Mouse (Mus musculus) lung, embryonic 14.5 days (tissue): ENCODE data around the gene Slc45a3. TPM values are rescaled to one million over a fixed set of nuclear protein-coding genes. Genes with fewer than 3 reads are reported as not detected.

Source experiments
- ATAC-seq: fragments of 200-750 bp; cut with Nextera tagmentation; 2 replicates; pipeline ENCODE4 v1.8.0; 2017; ENCODE audit warnings: mild to moderate bottlenecking, moderate TSS enrichment, moderate library complexity; ENCODE audit not compliant: insufficient read depth
- DNase-seq: peaks from one replicate; pipeline ENCODE4 v3.0.0-alpha.2; 2015
- H3K27ac ChIP-seq: fragments of 300-500 bp; sonication (generic); 2 replicates; pipeline ENCODE4 v1.5.1; 2014; ENCODE audit warnings: low read depth, mild to moderate bottlenecking, moderate library complexity
- H3K27me3 ChIP-seq: fragments of 300-500 bp; sonication (generic); 2 replicates; pipeline ENCODE4 v1.6.1; 2014; ENCODE audit warnings: low read length, control low read depth; ENCODE audit not compliant: insufficient read depth
- H3K36me3 ChIP-seq: fragments of 300-500 bp; sonication (generic); 2 replicates; pipeline ENCODE4 v1.6.1; 2014; ENCODE audit warnings: control low read depth; ENCODE audit not compliant: insufficient read depth
- H3K4me1 ChIP-seq: fragments of 300-500 bp; sonication (generic); 2 replicates; pipeline ENCODE4 v1.6.1; 2014; ENCODE audit warnings: antibody characterized with exemption, control low read depth; ENCODE audit not compliant: insufficient read depth
- H3K4me2 ChIP-seq: fragments of 300-500 bp; sonication (generic); 2 replicates; pipeline ENCODE4 v1.6.1; 2014; ENCODE audit warnings: mild to moderate bottlenecking
- H3K4me3 ChIP-seq: fragments of 300-500 bp; sonication (generic); 2 replicates; pipeline ENCODE4 v1.5.1; 2014; ENCODE audit warnings: low read depth, low read length
- H3K9ac ChIP-seq: fragments of 300-500 bp; sonication (generic); 2 replicates; pipeline ENCODE4 v1.6.1; 2014
- H3K9me3 ChIP-seq: fragments of 300-500 bp; sonication (generic); 2 replicates; pipeline ENCODE4 v1.6.1; 2016; ENCODE audit warnings: low read depth, low read length, control low read depth
- CTCF ChIP-seq: IDR thresholded peaks from 2 replicates; pipeline ENCODE4 v1.5.1; 2016; ENCODE audit warnings: antibody characterized with exemption, low read depth
- WGBS: fragments of 180-500 bp; shearing (Covaris S2); extraction: QIAGEN DNeasy Blood & Tissue Kit; methylation state at CpG from one replicate; pipeline ENCODE4 v1.1.7; 2014; 5-methylcytosine and 5-hydroxymethylcytosine counted together
- polyA plus RNA-seq: library from polyadenylated mRNA; unstranded; fragments of >200 nt; fragmentation: Nextera tagmentation; extraction: Ambion mirVana; gene quantifications from 2 replicates; pipeline ENCODE4 v1.2.1, GENCODE M21; 2014

Gene Slc45a3
- polyA plus RNA-seq, 1 experiment from 2014 or later = 2.2 TPM

GRCm38 (mm10) chr1:132007282-132007815 is 44.6 kb downstream of the Slc45a3 start, which contains the start of gene Elk4:
Gene Elk4, plus strand, starts transcription at chr1:132007607.
- ATAC-seq = peak; percentile 93
- H3K36me3 ChIP-seq = no peaks in the 10 kb centered on the region
- peak within 1 kb of the TSS; percentile 86 for H3K4me3 ChIP-seq

DNA sequence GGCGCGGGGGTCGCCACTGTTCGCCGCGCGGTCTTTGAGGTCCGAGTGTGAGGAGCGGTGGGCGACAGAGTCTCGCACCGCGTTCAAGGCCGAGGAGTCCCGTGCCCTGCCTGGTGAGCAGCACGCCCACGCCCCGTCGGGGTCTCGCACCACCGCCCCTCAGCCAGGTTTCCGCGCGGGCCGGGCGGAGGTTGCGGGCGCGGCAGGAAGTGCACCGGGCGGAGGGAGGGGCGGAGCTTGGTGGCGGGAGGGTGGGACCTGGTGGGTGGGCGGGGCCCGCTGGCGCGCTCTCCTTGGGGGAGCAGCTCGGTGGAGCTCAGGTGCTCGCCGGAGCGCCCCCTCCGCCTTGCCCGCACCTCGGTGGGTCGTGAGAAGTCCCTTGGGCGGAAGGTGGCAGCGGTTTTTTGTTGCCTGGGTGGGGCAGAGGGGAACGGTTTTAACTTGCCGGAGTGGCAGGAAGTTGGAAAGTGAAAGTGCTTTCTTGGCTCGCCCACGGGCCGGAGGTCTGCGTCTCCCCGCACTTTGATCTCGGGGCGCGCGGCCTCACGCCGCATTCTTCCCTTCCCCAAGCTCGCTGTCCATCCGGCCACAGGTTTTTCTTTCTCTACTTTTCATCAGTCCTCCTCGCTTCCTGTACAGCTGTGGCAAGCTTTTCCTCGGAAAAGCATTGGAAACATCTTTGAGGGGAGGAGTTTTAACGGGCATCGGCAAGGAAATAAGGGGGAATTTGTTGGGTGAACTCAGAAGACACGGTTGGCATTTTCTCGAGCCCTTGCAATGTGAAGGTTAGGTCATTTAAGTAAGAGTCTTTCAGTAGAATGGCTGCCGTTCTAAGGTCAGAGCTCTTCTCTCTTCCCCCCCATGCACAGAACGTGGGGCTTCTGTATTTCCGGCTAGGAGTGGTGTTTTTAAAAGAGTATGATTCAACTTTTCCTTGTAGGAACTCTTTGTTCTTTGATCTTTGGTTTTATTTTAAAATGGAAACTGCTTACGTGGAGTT is 45.4 kb downstream of the Slc45a3 start:
- Histone ChIP-seq H3K9me3 (no peaks in the 10 kb centered on the region), H3K36me3 (no peaks in the 10 kb centered on the region), H3K27ac (peak overlapping the region; percentile 100), H3K4me1 (peaks cover 10% of the 10 kb centered on the region), H3K9ac (peak overlapping the region; percentile 97), H3K4me2 (peak overlapping the region; percentile 90), H3K27me3 (no peaks in the 10 kb centered on the region), H3K4me3 (peak overlapping the region; percentile 86)
- TF ChIP-seq CTCF = no peak
- peak; percentile 91 for DNase-seq
- WGBS = under 1% methylated on average over 67 of the region's 72 CpGs
- ATAC-seq = peak; percentile 91

More at GRCm38 (mm10) chr1:132007282-132007815, 44.6 kb downstream of the Slc45a3 start, which contains the start of gene Elk4:
- no peaks in the 10 kb centered on the region for H3K9me3 ChIP-seq
- under 1% methylated on average over 60 of the region's 61 CpGs for WGBS
- H3K4me1 ChIP-seq = peaks cover 10% of the 10 kb centered on the region
- peak within 1 kb of the TSS; percentile 100 for H3K27ac ChIP-seq
- TF ChIP-seq CTCF = no peak
- H3K4me2 ChIP-seq = peak within 1 kb of the TSS; percentile 90
- H3K9ac ChIP-seq = peak within 1 kb of the TSS; percentile 97
- peak; percentile 95 for DNase-seq
- H3K27me3 ChIP-seq = no peaks in the 10 kb centered on the region

- Histone ChIP-seq H3K4me1 (peaks cover 10% of the 10 kb centered on the region), H3K36me3 (peaks cover 2% of the 10 kb centered on the region; the same call in 1 of the 2 replicates), H3K4me2 (peak overlapping the region; percentile 90), H3K4me3 (peak overlapping the region; percentile 86), H3K27me3 (no peaks in the 10 kb centered on the region), H3K9ac (peak overlapping the region; percentile 97), H3K9me3 (no peaks in the 10 kb centered on the region), H3K27ac (peak overlapping the region; percentile 100; the same call in 1 of the 2 replicates)
- DNase-seq = no peak
- 34% methylated on average over 8 of the region's 8 CpGs for WGBS
- ATAC-seq = no peak
- TF ChIP-seq CTCF = no peak
These were observed 46.3 kb downstream of the Slc45a3 start for GRCm38 (mm10) chr1:132008881-132009644.

DNA sequence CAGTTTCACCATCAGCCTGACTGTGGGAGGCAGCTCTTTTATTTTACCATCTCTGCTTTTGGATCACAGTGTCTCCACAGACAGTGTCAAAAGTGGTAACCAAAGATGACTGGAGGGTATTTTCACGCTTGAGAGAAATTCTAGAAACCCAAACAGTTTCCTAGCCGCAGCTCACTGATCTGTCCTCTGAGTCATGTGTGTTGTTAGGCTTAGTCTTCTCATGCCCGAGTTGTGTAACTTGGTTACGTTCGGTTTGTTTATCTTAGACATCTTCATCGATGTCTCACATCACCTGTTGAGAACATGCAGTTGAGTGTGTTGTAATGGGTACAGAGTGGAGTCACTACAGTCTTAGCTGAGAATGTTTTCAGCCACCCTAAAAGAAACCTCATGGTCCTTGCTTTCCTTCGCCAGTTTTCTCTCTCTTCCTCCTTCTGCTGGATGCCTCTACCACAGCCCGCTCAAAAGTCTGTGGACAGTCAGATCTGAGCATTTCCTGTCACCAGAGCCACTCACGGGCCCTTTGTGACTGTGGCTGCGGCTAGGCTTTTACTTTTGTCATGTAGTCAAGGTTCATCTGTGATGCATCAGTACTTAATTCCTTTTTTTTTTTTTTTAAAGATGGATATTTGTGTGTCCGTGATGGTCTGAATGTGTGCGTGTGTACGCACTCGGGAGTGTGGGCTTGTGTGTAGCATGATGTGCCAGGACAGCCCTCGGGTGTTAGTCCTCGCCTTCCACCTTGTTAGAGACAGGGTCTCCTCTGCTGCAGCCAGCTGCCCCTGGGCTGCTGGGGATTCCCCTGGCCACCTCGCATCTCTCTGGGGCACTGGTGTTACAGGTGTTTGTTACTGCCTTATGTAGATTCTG is 48.1 kb downstream of the Slc45a3 start:
- H3K9ac ChIP-seq = no peak overlapping the region
- DNase-seq (no peak), ATAC-seq (no peak)
- no peak overlapping the region for H3K4me3 ChIP-seq
- H3K4me1 ChIP-seq = peaks cover 10% of the 10 kb centered on the region
- WGBS = 78% methylated on average over 17 of the region's 17 CpGs
- no peak overlapping the region for H3K27ac ChIP-seq
- H3K36me3 ChIP-seq = peaks cover 18% of the 10 kb centered on the region
- H3K27me3 ChIP-seq = no peaks in the 10 kb centered on the region
- no peak overlapping the region for H3K4me2 ChIP-seq
- no peak for TF ChIP-seq CTCF
- no peaks in the 10 kb centered on the region for H3K9me3 ChIP-seq

DNA sequence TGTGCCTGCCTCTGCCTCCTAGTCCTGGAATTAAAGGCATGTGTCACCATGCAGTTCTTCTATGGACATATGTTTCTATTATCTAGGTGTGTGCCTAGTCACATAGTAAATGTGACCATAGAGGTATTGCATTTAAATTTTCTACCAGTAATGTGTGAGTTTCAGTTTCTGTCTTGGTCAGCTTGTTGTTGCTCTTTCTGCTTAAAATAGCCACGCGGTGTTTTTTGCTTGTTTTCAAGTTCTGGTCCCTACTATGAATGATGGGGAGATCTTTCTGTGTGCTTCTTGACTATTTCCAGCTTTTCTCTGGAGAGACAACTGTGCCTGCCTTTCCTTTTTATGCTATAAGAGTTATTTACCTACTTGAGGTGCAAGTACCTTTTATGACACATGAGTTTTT is 49.0 kb downstream of the Slc45a3 start:
- H3K27me3 ChIP-seq = no peaks in the 10 kb centered on the region
- no peak for TF ChIP-seq CTCF

GRCm38 (mm10) chr1:132012861-132013260 is 50.1 kb downstream of the Slc45a3 start:
- TF ChIP-seq CTCF = no peak
- WGBS = 80% methylated on average over 8 of the region's 8 CpGs
- H3K36me3 ChIP-seq = peaks cover 24% of the 10 kb centered on the region
- no peaks in the 10 kb centered on the region for H3K9me3 ChIP-seq
- no peak overlapping the region for H3K27ac ChIP-seq
- no peaks in the 10 kb centered on the region for H3K27me3 ChIP-seq
- ATAC-seq (no peak), DNase-seq (no peak)
- no peak overlapping the region for H3K4me3 ChIP-seq
- no peak overlapping the region for H3K4me2 ChIP-seq
- H3K4me1 ChIP-seq = peaks cover 7% of the 10 kb centered on the region; the same call in 1 of the 2 replicates
- no peak overlapping the region for H3K9ac ChIP-seq

More for the DNA sequence above, 49.0 kb downstream of the Slc45a3 start:
- peaks cover 8% of the 10 kb centered on the region for H3K4me1 ChIP-seq
- no peak overlapping the region for H3K4me3 ChIP-seq
- no peak overlapping the region for H3K27ac ChIP-seq
- DNase-seq = no peak
- H3K36me3 ChIP-seq = peaks cover 18% of the 10 kb centered on the region
- no peak for ATAC-seq
- H3K9ac ChIP-seq = no peak overlapping the region
- H3K9me3 ChIP-seq = no peaks in the 10 kb centered on the region
- WGBS = 75% methylated on average over 2 of the region's 2 CpGs
- no peak overlapping the region for H3K4me2 ChIP-seq
